Mouse (Mus musculus): ENCODE results near the gene Rnf41. TPM values are rescaled to one million over a fixed set of nuclear protein-coding genes. Genes with fewer than 3 reads are reported as not detected.
A peak's percentile ranks its signal among the peaks of the same experiment; 100 is the strongest.

Gene Rnf41
- total and polyA plus RNA-seq, 2 experiments from 2014 or later: 24.0 to 27.1 TPM

- 86% methylated on average over 14 of the region's 14 CpGs for WGBS
- Histone ChIP-seq H3K27me3 (ENCODE audit: control insufficient read depth, insufficient read depth, low read length) (no peaks in the 10 kb centered on the region), H3K27ac (ENCODE audit: low read depth) (no peak overlapping the region), H3K4me3 (ENCODE audit: low read depth, low read length) (no peak overlapping the region), H3K9ac (replicated peaks; ENCODE audit: low read depth, low read length) (no peak overlapping the region), H3K4me1 (ENCODE audit: control insufficient read depth, insufficient read depth) (peaks cover 14% of the 10 kb centered on the region; the same call in 1 of the 2 replicates), H3K36me3 (replicated peaks; ENCODE audit: control insufficient read depth, insufficient read depth, low read length) (peaks cover 100% of the 10 kb centered on the region), H3K4me2 (ENCODE audit: low read depth, low read length) (no peak overlapping the region), H3K9me3 (replicated peaks; ENCODE audit: control insufficient read depth, low read length) (no peaks in the 10 kb centered on the region)
- DNase-seq (ENCODE audit: low spot score) (no peak), ATAC-seq (ENCODE audit: insufficient read depth, low read depth) (no peak)
- no peak for TF ChIP-seq EP300 (IDR thresholded peaks at IDR 0.05; ENCODE audit: low read depth)
- TF ChIP-seq CTCF (IDR thresholded peaks at IDR 0.05; ENCODE audit: low read depth): no peak
Measured at GRCm38 (mm10) chr10:128388941-128389340, 22.5 kb upstream of the Rnf41 start.

- WGBS: 48% methylated on average over 6 of the region's 6 CpGs
Measured at GRCm38 (mm10) chr10:128389570-128389969, 21.9 kb upstream of the Rnf41 start.

GRCm38 (mm10) chr10:128390366-128390765 is 21.1 kb upstream of the Rnf41 start:
- Histone ChIP-seq H3K4me3 (ENCODE audit: low read depth, low read length) (no peak overlapping the region), H3K4me2 (ENCODE audit: low read depth, low read length) (no peak overlapping the region), H3K4me1 (ENCODE audit: control insufficient read depth, insufficient read depth) (peaks cover 14% of the 10 kb centered on the region; the same call in 1 of the 2 replicates), H3K27ac (ENCODE audit: low read depth) (no peak overlapping the region), H3K9ac (replicated peaks; ENCODE audit: low read depth, low read length) (no peak overlapping the region), H3K9me3 (replicated peaks; ENCODE audit: control insufficient read depth, low read length) (no peaks in the 10 kb centered on the region), H3K36me3 (replicated peaks; ENCODE audit: control insufficient read depth, insufficient read depth, low read length) (peaks cover 90% of the 10 kb centered on the region), H3K27me3 (ENCODE audit: control insufficient read depth, insufficient read depth, low read length) (no peaks in the 10 kb centered on the region)
- ATAC-seq (ENCODE audit: insufficient read depth, low read depth) (no peak), DNase-seq (ENCODE audit: low spot score) (no peak)
- TF ChIP-seq CTCF (IDR thresholded peaks at IDR 0.05; ENCODE audit: low read depth) (no peak), EP300 (IDR thresholded peaks at IDR 0.05; ENCODE audit: low read depth) (no peak)
- 86% methylated on average over 12 of the region's 12 CpGs for WGBS

More at GRCm38 (mm10) chr10:128389570-128389969, 21.9 kb upstream of the Rnf41 start:
- H3K4me3 ChIP-seq (ENCODE audit: low read depth, low read length): no peak overlapping the region
- no peaks in the 10 kb centered on the region for H3K27me3 ChIP-seq (ENCODE audit: control insufficient read depth, insufficient read depth, low read length)
- peaks cover 98% of the 10 kb centered on the region for H3K36me3 ChIP-seq (replicated peaks; ENCODE audit: control insufficient read depth, insufficient read depth, low read length)
- no peak overlapping the region for H3K9ac ChIP-seq (replicated peaks; ENCODE audit: low read depth, low read length)
- DNase-seq (ENCODE audit: low spot score) (no peak), ATAC-seq (ENCODE audit: insufficient read depth, low read depth) (peak; percentile 33; the same call in 1 of the 2 replicates)
- H3K4me2 ChIP-seq (ENCODE audit: low read depth, low read length): no peak overlapping the region
- no peak overlapping the region for H3K27ac ChIP-seq (ENCODE audit: low read depth)
- TF ChIP-seq CTCF (IDR thresholded peaks at IDR 0.05; ENCODE audit: low read depth) (no peak), EP300 (IDR thresholded peaks at IDR 0.05; ENCODE audit: low read depth) (no peak)
- no peaks in the 10 kb centered on the region for H3K9me3 ChIP-seq (replicated peaks; ENCODE audit: control insufficient read depth, low read length)
- H3K4me1 ChIP-seq (ENCODE audit: control insufficient read depth, insufficient read depth): peaks cover 14% of the 10 kb centered on the region; the same call in 1 of the 2 replicates

GRCm38 (mm10) chr10:128391850-128392249 is 19.6 kb upstream of the Rnf41 start:
- Histone ChIP-seq H3K4me1 (ENCODE audit: control insufficient read depth, insufficient read depth) (peaks cover 14% of the 10 kb centered on the region; the same call in 1 of the 2 replicates), H3K9ac (replicated peaks; ENCODE audit: low read depth, low read length) (no peak overlapping the region), H3K4me2 (ENCODE audit: low read depth, low read length) (no peak overlapping the region), H3K36me3 (replicated peaks; ENCODE audit: control insufficient read depth, insufficient read depth, low read length) (peaks cover 75% of the 10 kb centered on the region), H3K4me3 (ENCODE audit: low read depth, low read length) (no peak overlapping the region), H3K27me3 (ENCODE audit: control insufficient read depth, insufficient read depth, low read length) (no peaks in the 10 kb centered on the region), H3K27ac (ENCODE audit: low read depth) (no peak overlapping the region), H3K9me3 (replicated peaks; ENCODE audit: control insufficient read depth, low read length) (no peaks in the 10 kb centered on the region)
- DNase-seq (ENCODE audit: low spot score) (no peak), ATAC-seq (ENCODE audit: insufficient read depth, low read depth) (peak; percentile 8; the same call in 1 of the 2 replicates)
- no peak for TF ChIP-seq CTCF (IDR thresholded peaks at IDR 0.05; ENCODE audit: low read depth)
- 42% methylated on average over 6 of the region's 6 CpGs for WGBS

GRCm38 (mm10) chr10:128396017-128396673 is 15.3 kb upstream of the Rnf41 start:
- peaks cover 32% of the 10 kb centered on the region for H3K36me3 ChIP-seq (replicated peaks; ENCODE audit: control insufficient read depth, insufficient read depth, low read length)
- 47% methylated on average over 11 of the region's 11 CpGs for WGBS
- ATAC-seq (ENCODE audit: insufficient read depth, low read depth): no peak

More at GRCm38 (mm10) chr10:128396017-128396673, 15.3 kb upstream of the Rnf41 start:
- no peak for DNase-seq (ENCODE audit: low spot score)
- no peak overlapping the region for H3K9ac ChIP-seq (replicated peaks; ENCODE audit: low read depth, low read length)
- no peak for TF ChIP-seq CTCF (IDR thresholded peaks at IDR 0.05; ENCODE audit: low read depth)
- no peak for TF ChIP-seq EP300 (IDR thresholded peaks at IDR 0.05; ENCODE audit: low read depth)
- no peaks in the 10 kb centered on the region for H3K27me3 ChIP-seq (ENCODE audit: control insufficient read depth, insufficient read depth, low read length)
- H3K4me1 ChIP-seq (ENCODE audit: control insufficient read depth, insufficient read depth): peaks cover 7% of the 10 kb centered on the region; the same call in 1 of the 2 replicates
- H3K4me3 ChIP-seq (ENCODE audit: low read depth, low read length): no peak overlapping the region
- no peak overlapping the region for H3K27ac ChIP-seq (ENCODE audit: low read depth)
- H3K4me2 ChIP-seq (ENCODE audit: low read depth, low read length): no peak overlapping the region
- no peaks in the 10 kb centered on the region for H3K9me3 ChIP-seq (replicated peaks; ENCODE audit: control insufficient read depth, low read length)

Measured in heart, postnatal 0 days (tissue).